7 mouse cellular contexts compared by ENCODE assay signal in genomic region chr2:104816371-104816827, GRCm38 (mm10). TPM values are rescaled to one million over a fixed set of nuclear protein-coding genes. Genes with fewer than 3 reads are reported as not detected.
A peak's percentile ranks its signal among the peaks of the same experiment; 100 is the strongest.
DNase-seq lines count a peak whose midpoint lies in the region; ATAC-seq lines count a peak whose summit lies in the region.

TSS of gene Qser1 (minus strand) at chr2:104816760.

- H3K4me3 ChIP-seq in lung, embryonic 16.5 days (ENCODE audit: low read length): peak within 1 kb of the TSS; percentile 96
- peak within 1 kb of the TSS; percentile 95 for H3K4me3 ChIP-seq in forebrain, embryonic 16.5 days (replicated peaks; ENCODE audit: low read length)
- H3K4me3 ChIP-seq in hindbrain, embryonic 12.5 days: peak within 1 kb of the TSS; percentile 88
- H3K4me3 ChIP-seq in midbrain, embryonic 10.5 days: peak within 1 kb of the TSS; percentile 98

- no peaks in the 10 kb centered on the region for H3K27me3 ChIP-seq in lung, embryonic 16.5 days (ENCODE audit: control insufficient read depth, insufficient read depth, low read depth, low read length)
- no peaks in the 10 kb centered on the region for H3K27me3 ChIP-seq in forebrain, embryonic 16.5 days (replicated peaks; ENCODE audit: control insufficient read depth, insufficient read depth, low read length)
- H3K27me3 ChIP-seq in hindbrain, embryonic 12.5 days: no peaks in the 10 kb centered on the region
- H3K27me3 ChIP-seq in midbrain, embryonic 10.5 days (ENCODE audit: low read depth, poor library complexity, severe bottlenecking): no peaks in the 10 kb centered on the region

- H3K4me1 ChIP-seq in lung, embryonic 16.5 days (replicated peaks; ENCODE audit: control insufficient read depth, insufficient read depth, low read length): peaks cover 10% of the 10 kb centered on the region
- peaks cover 20% of the 10 kb centered on the region for H3K4me1 ChIP-seq in forebrain, embryonic 16.5 days (replicated peaks; ENCODE audit: control insufficient read depth, insufficient read depth, low read length)
- peaks cover 18% of the 10 kb centered on the region for H3K4me1 ChIP-seq in hindbrain, embryonic 12.5 days
- peaks cover 47% of the 10 kb centered on the region for H3K4me1 ChIP-seq in midbrain, embryonic 10.5 days

- peak within 1 kb of the TSS; percentile 76 for H3K4me2 ChIP-seq in lung, embryonic 16.5 days (ENCODE audit: low read depth, low read length)
- peak within 1 kb of the TSS; percentile 82 for H3K4me2 ChIP-seq in forebrain, embryonic 16.5 days (ENCODE audit: low read length)
- peak within 1 kb of the TSS; percentile 85 for H3K4me2 ChIP-seq in hindbrain, embryonic 12.5 days (replicated peaks)

- no peak for DNase-seq in lung, postnatal 4 days
- DNase-seq in adrenal gland, postnatal 36 days: peak in 1 of 2 experiments; percentile 35
- DNase-seq in midbrain, embryonic 10.5 days (ENCODE audit: low spot score): no peak

- peak within 1 kb of the TSS; percentile 99 for H3K9ac ChIP-seq in lung, embryonic 16.5 days (ENCODE audit: low read length)
- H3K9ac ChIP-seq in forebrain, embryonic 16.5 days (replicated peaks; ENCODE audit: low read depth, low read length): peak within 1 kb of the TSS; percentile 100
- peak within 1 kb of the TSS; percentile 92 for H3K9ac ChIP-seq in hindbrain, embryonic 12.5 days

- peak within 1 kb of the TSS; percentile 99 for H3K27ac ChIP-seq in lung, embryonic 16.5 days (ENCODE audit: low read length)
- peak within 1 kb of the TSS; percentile 98 for H3K27ac ChIP-seq in forebrain, embryonic 16.5 days (ENCODE audit: low read length)
- peak within 1 kb of the TSS; percentile 96 for H3K27ac ChIP-seq in hindbrain, embryonic 12.5 days
- H3K27ac ChIP-seq in midbrain, embryonic 10.5 days (replicated peaks): peak within 1 kb of the TSS; percentile 100

- H3K36me3 ChIP-seq in lung, embryonic 16.5 days (ENCODE audit: control insufficient read depth, insufficient read depth, low read length): no peaks in the 10 kb centered on the region
- H3K36me3 ChIP-seq in forebrain, embryonic 16.5 days (ENCODE audit: control insufficient read depth, insufficient read depth): no peaks in the 10 kb centered on the region
- no peaks in the 10 kb centered on the region for H3K36me3 ChIP-seq in hindbrain, embryonic 12.5 days
- no peaks in the 10 kb centered on the region for H3K36me3 ChIP-seq in midbrain, embryonic 10.5 days

- H3K9me3 ChIP-seq in lung, embryonic 16.5 days (ENCODE audit: control insufficient read depth, low read length): no peaks in the 10 kb centered on the region
- H3K9me3 ChIP-seq in forebrain, embryonic 16.5 days (ENCODE audit: control insufficient read depth, low read length): no peaks in the 10 kb centered on the region
- no peaks in the 10 kb centered on the region for H3K9me3 ChIP-seq in hindbrain, embryonic 12.5 days (replicated peaks)
- no peaks in the 10 kb centered on the region for H3K9me3 ChIP-seq in midbrain, embryonic 10.5 days (replicated peaks)

- under 1% methylated on average over 21 of the region's 50 CpGs for WGBS in lung, embryonic 16.5 days
- under 1% methylated on average over 39 of the region's 50 CpGs for whole genome bisulfite sequencing in forebrain, embryonic 16.5 days
- 1% methylated on average over 31 of the region's 50 CpGs for WGBS in hindbrain, embryonic 12.5 days
- WGBS in midbrain, embryonic 10.5 days: under 1% methylated on average over 36 of the region's 50 CpGs

- ATAC-seq in lung, embryonic 16.5 days (ENCODE audit: low read depth): peak; percentile 64
- ATAC-seq in forebrain, embryonic 16.5 days: peak; percentile 72
- ATAC-seq in hindbrain, embryonic 12.5 days (ENCODE audit: low FRiP score): peak; percentile 75; the same call in 1 of the 2 replicates
- no peak for ATAC-seq in activated CD4-positive, CD25-positive, alpha-beta regulatory T cell, adult 4 months

RNA-seq across cellular contexts. Expression of gene Qser1, which starts in this region (rescaled TPM):
- 8.3 and 9.3 TPM in 2 replicates for polyA plus RNA-seq in lung, embryonic 16.5 days (2015; fragmentation: Nextera tagmentation; extraction: Ambion mirVana)
- 10 to 100 TPM; 25.6 to 26.9 TPM for total RNA-seq in adrenal gland, postnatal 36 days (2021)
- 11.1 and 12.2 TPM in 2 replicates for polyA plus RNA-seq in forebrain, embryonic 16.5 days (2015; fragmentation: Nextera tagmentation; extraction: Ambion mirVana)
- 11.0 and 11.1 TPM in 2 replicates for polyA plus RNA-seq in hindbrain, embryonic 12.5 days (2016; fragmentation: Nextera tagmentation; extraction: Ambion mirVana)
- 9.2 and 9.3 TPM in 2 replicates for polyA plus RNA-seq in midbrain, embryonic 10.5 days (2016; fragmentation: Nextera tagmentation; extraction: Ambion mirVana)
- 1 to 10 TPM in 1 of 2 experiments, under 1 TPM in 1; 0.93 to 1.2 TPM for polyA plus RNA-seq in activated CD4-positive, CD25-positive, alpha-beta regulatory T cell, adult 4 months (2017; shearing (Covaris generic))
